Mouse (Mus musculus) kidney, embryonic 14.5 days (tissue): ENCODE results near the gene Itpr2. TPM values are rescaled to one million over a fixed set of nuclear protein-coding genes. Genes with fewer than 3 reads are reported as not detected.

ENCODE experiments used
- ATAC-seq: fragments of 200-750 bp; cut with Nextera tagmentation; 2 replicates; pipeline ENCODE4 v1.8.0; 2017; ENCODE audit warnings: moderate number of reproducible peaks, mild to moderate bottlenecking, moderate TSS enrichment, moderate library complexity; ENCODE audit not compliant: low FRiP score, low TSS enrichment
- H3K27ac ChIP-seq: fragments of 300-500 bp; sonication (generic); 2 replicates; pipeline ENCODE4 v1.5.1; 2014; ENCODE audit warnings: low read depth, mild to moderate bottlenecking, low read length, moderate library complexity, mixed read lengths
- H3K27me3 ChIP-seq: fragments of 300-500 bp; sonication (generic); 2 replicates; pipeline ENCODE4 v1.6.1; 2014; ENCODE audit warnings: mild to moderate bottlenecking, low read length; ENCODE audit not compliant: control insufficient read depth, insufficient read depth
- H3K36me3 ChIP-seq: fragments of 300-500 bp; sonication (generic); 2 replicates; pipeline ENCODE4 v1.6.1; 2014; ENCODE audit warnings: low read length, mixed read lengths; ENCODE audit not compliant: control insufficient read depth, insufficient read depth
- H3K4me1 ChIP-seq: fragments of 300-500 bp; sonication (generic); 2 replicates; pipeline ENCODE4 v1.6.1; 2014; ENCODE audit warnings: low read length, mixed read lengths; ENCODE audit not compliant: control insufficient read depth, insufficient read depth
- H3K4me2 ChIP-seq: fragments of 300-500 bp; sonication (generic); replicated peaks from 2 replicates; pipeline ENCODE4 v1.6.1; 2014; ENCODE audit warnings: low read depth, mild to moderate bottlenecking, low read length
- H3K4me3 ChIP-seq: fragments of 300-500 bp; sonication (generic); 2 replicates; pipeline ENCODE4 v1.5.1; 2014; ENCODE audit warnings: mild to moderate bottlenecking, low read length
- H3K9ac ChIP-seq: fragments of 300-500 bp; sonication (generic); 2 replicates; pipeline ENCODE4 v1.6.1; 2014; ENCODE audit warnings: low read depth, mild to moderate bottlenecking, low read length, moderate library complexity
- H3K9me3 ChIP-seq: fragments of 300-500 bp; sonication (generic); 2 replicates; pipeline ENCODE4 v1.6.1; 2016; ENCODE audit warnings: low read length; ENCODE audit not compliant: control insufficient read depth
- WGBS: fragments of 180-500 bp; shearing (Covaris S2); extraction: QIAGEN DNeasy Blood & Tissue Kit; methylation state at CpG from one replicate; pipeline ENCODE4 v1.1.7; 2014; 5-methylcytosine and 5-hydroxymethylcytosine counted together
- polyA plus RNA-seq: library from polyadenylated mRNA; unstranded; fragments of >200 nt; fragmentation: Nextera tagmentation; extraction: Ambion mirVana; gene quantifications from 2 replicates; pipeline ENCODE4 v1.2.1, GENCODE M21; 2014

Itpr2 gene
- polyA plus RNA-seq, 1 experiment from 2014 or later: 12.7 TPM

DNA sequence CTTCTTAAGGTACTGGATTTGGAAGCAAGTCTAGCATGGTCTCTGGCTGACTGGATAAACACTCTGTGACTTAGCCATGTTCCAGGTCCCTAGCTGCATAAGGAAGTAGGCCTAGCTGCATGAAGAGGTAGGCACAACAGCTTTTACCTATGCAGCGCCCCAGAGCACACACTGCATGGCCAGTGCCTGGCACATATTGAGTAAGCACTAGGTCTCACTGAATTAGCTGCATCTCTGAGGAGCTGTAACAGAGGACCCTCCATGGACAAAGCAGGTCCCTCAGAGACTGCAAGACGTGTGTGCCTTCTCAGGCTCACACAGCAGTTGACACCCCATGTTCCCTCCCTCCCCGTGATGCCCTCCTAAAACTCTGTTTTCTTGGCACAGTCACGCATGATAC is 114.0 kb downstream of the Itpr2 start:
- H3K4me2 ChIP-seq: no peak overlapping the region
- no peaks in the 10 kb centered on the region; the same call in 1 of the 2 replicates for H3K9me3 ChIP-seq
- H3K27ac ChIP-seq: no peak overlapping the region
- H3K36me3 ChIP-seq: no peaks in the 10 kb centered on the region
- WGBS: 82% methylated on average over 4 of the region's 4 CpGs
- H3K27me3 ChIP-seq: no peaks in the 10 kb centered on the region
- H3K9ac ChIP-seq: no peak overlapping the region
- H3K4me3 ChIP-seq: no peak overlapping the region
- no peak for ATAC-seq
- no peaks in the 10 kb centered on the region for H3K4me1 ChIP-seq

- no peak overlapping the region for H3K27ac ChIP-seq
Observed at GRCm38 (mm10) chr6:146387039-146387713, 114.8 kb downstream of the Itpr2 start.

GRCm38 (mm10) chr6:146379263-146379662 is 122.8 kb downstream of the Itpr2 start:
- Histone ChIP-seq H3K27ac (no peak overlapping the region), H3K9ac (no peak overlapping the region), H3K9me3 (no peaks in the 10 kb centered on the region), H3K36me3 (no peaks in the 10 kb centered on the region), H3K4me1 (no peaks in the 10 kb centered on the region), H3K27me3 (no peaks in the 10 kb centered on the region), H3K4me2 (no peak overlapping the region), H3K4me3 (no peak overlapping the region)
- ATAC-seq: no peak
- WGBS: 84% methylated on average over 8 of the region's 8 CpGs

More at GRCm38 (mm10) chr6:146387039-146387713, 114.8 kb downstream of the Itpr2 start:
- 41% methylated on average over 6 of the region's 6 CpGs for WGBS
- no peak for ATAC-seq
- Histone ChIP-seq H3K9ac (no peak overlapping the region), H3K27me3 (no peaks in the 10 kb centered on the region), H3K4me1 (no peaks in the 10 kb centered on the region), H3K4me2 (no peak overlapping the region), H3K36me3 (no peaks in the 10 kb centered on the region), H3K9me3 (no peaks in the 10 kb centered on the region), H3K4me3 (no peak overlapping the region)

- Histone ChIP-seq H3K9me3 (no peaks in the 10 kb centered on the region), H3K4me1 (no peaks in the 10 kb centered on the region), H3K27ac (no peak overlapping the region), H3K27me3 (no peaks in the 10 kb centered on the region), H3K4me2 (no peak overlapping the region), H3K9ac (no peak overlapping the region), H3K4me3 (no peak overlapping the region), H3K36me3 (no peaks in the 10 kb centered on the region)
- ATAC-seq: no peak
- WGBS: 73% methylated on average over 2 of the region's 2 CpGs
Observed at GRCm38 (mm10) chr6:146371511-146371910, 130.5 kb downstream of the Itpr2 start.

- 85% methylated on average over 4 of the region's 4 CpGs for WGBS
Observed at GRCm38 (mm10) chr6:146366180-146366579, 135.8 kb downstream of the Itpr2 start.

GRCm38 (mm10) chr6:146357911-146358310 is 144.1 kb downstream of the Itpr2 start:
- no peaks in the 10 kb centered on the region for H3K36me3 ChIP-seq
- peak; percentile 62; the same call in 1 of the 2 replicates for ATAC-seq
- WGBS: 44% methylated on average over 4 of the region's 4 CpGs
- no peaks in the 10 kb centered on the region for H3K27me3 ChIP-seq
- H3K4me3 ChIP-seq: no peak overlapping the region
- H3K4me1 ChIP-seq: no peaks in the 10 kb centered on the region
- H3K9me3 ChIP-seq: no peaks in the 10 kb centered on the region
- H3K4me2 ChIP-seq: no peak overlapping the region
- H3K9ac ChIP-seq: no peak overlapping the region
- peak overlapping the region; percentile 12; the same call in 1 of the 2 replicates for H3K27ac ChIP-seq

More at GRCm38 (mm10) chr6:146366180-146366579, 135.8 kb downstream of the Itpr2 start:
- H3K36me3 ChIP-seq: no peaks in the 10 kb centered on the region
- ATAC-seq: no peak
- H3K4me1 ChIP-seq: no peaks in the 10 kb centered on the region
- no peaks in the 10 kb centered on the region for H3K9me3 ChIP-seq
- no peaks in the 10 kb centered on the region for H3K27me3 ChIP-seq
- H3K9ac ChIP-seq: no peak overlapping the region
- H3K27ac ChIP-seq: no peak overlapping the region
- no peak overlapping the region for H3K4me3 ChIP-seq
- H3K4me2 ChIP-seq: no peak overlapping the region

GRCm38 (mm10) chr6:146352258-146352805 is 149.7 kb downstream of the Itpr2 start:
- WGBS: 66% methylated on average over 9 of the region's 9 CpGs
- Histone ChIP-seq H3K4me2 (no peak overlapping the region), H3K9ac (no peak overlapping the region)

GRCm38 (mm10) chr6:146351816-146352215 is 150.2 kb downstream of the Itpr2 start:
- no peaks in the 10 kb centered on the region for H3K36me3 ChIP-seq
- no peak overlapping the region for H3K9ac ChIP-seq
- no peaks in the 10 kb centered on the region for H3K9me3 ChIP-seq
- H3K27ac ChIP-seq: no peak overlapping the region
- ATAC-seq: no peak
- H3K4me1 ChIP-seq: no peaks in the 10 kb centered on the region
- 77% methylated on average over 7 of the region's 7 CpGs for WGBS
- no peaks in the 10 kb centered on the region for H3K27me3 ChIP-seq
- no peak overlapping the region for H3K4me2 ChIP-seq
- H3K4me3 ChIP-seq: no peak overlapping the region

More at GRCm38 (mm10) chr6:146352258-146352805, 149.7 kb downstream of the Itpr2 start:
- Histone ChIP-seq H3K4me3 (no peak overlapping the region), H3K36me3 (no peaks in the 10 kb centered on the region), H3K4me1 (no peaks in the 10 kb centered on the region), H3K27ac (no peak overlapping the region), H3K9me3 (no peaks in the 10 kb centered on the region), H3K27me3 (no peaks in the 10 kb centered on the region)
- no peak for ATAC-seq

DNA sequence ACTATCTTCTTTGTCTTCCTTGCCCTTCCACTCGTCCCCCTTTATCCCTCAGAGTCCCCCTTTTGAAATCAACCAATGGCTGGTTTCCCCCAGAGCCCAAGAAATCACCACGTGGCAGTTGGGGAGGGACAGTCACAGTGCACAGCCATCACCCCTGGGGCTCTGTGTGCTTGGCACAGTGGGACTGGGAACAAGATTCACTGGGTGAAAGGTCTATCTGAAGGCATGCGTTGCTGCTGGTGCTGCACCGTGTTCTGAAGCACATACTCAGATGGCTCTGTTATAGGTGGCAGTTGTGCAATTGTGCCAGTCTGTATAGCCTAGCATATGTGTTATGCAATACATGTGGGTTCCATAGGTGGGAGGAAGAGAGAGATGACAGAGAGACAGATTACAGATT is 154.5 kb downstream of the Itpr2 start:
- Histone ChIP-seq H3K4me2 (no peak overlapping the region), H3K27me3 (no peaks in the 10 kb centered on the region), H3K4me3 (no peak overlapping the region), H3K4me1 (peaks cover 5% of the 10 kb centered on the region; the same call in 1 of the 2 replicates), H3K27ac (no peak overlapping the region), H3K9ac (no peak overlapping the region), H3K36me3 (no peaks in the 10 kb centered on the region), H3K9me3 (no peaks in the 10 kb centered on the region)
- WGBS: 65% methylated on average over 4 of the region's 4 CpGs
- no peak for ATAC-seq
